Mouse (Mus musculus) c-Kit-negative CD71-positive TER-119-positive erythroid progenitor cells, embryonic 14.5 days (primary cell): ENCODE data around the gene Spns3.

Experiments used
- DNase-seq: peaks from one replicate; pipeline ENCODE4 v3.0.0-alpha.2; 2013; ENCODE audit warnings: low read depth, low spot score

The Spns3 gene

DNA sequence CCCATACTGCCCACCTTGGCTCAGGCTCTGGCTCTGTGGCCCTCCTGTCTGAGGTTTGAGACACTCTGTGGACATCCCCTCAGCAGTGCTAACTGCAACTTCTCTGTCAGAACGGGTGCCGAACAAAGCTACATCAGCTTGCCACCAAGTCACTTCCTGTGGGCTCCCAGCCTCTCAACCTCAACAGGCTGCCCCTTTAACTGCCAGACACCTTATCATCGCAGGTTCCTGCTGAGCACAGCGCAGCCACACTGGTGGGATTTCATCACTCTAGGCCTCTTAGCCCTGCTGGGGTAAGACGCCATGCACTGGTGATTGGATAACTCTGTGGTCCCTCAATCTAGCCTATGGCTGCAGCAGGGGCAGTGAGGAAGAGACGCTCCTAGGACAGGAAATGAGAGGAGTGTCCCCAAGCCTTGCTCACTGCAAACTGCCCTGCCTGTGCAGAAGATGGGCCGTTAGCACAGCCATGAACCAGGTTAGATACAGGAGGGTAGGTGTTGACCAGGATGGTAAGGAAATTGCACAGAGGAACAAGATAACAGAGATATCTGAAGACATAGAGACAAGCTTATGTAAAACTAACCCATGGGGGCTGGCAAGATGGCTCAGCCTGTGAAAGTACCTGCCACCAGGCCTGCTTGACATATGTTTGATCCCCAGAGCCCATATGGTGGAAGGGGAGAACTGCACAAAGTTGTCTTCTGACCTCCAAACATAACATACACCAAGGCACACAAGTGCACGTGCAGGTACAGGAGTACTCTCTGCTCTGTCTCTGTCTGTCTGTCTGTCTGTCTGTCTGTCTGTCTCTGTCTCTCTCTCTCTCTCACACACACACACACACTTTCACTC lies at the start of gene Spns3:
Gene Spns3, minus strand, starts transcription at position 373 of the 855 bp plus-strand sequence.
- no peak for DNase-seq

DNA sequence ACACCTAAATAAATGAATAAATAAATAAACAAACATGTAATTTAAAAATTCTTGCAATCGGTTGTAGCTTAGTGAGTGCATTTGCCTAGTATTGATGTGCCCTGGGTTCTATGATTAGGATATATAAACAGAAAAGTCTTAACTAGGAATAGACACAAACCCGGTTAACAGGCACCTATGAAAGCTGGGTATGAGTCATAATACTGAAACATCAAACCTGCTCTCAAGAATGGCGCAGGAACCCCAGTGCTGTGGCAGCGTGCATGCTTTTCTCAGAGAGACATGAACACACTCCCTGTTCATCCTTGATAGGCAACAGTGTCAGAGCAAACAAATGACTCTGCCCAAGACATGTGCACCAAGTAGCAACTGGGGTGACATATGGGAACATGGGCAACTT lies 47.5 kb upstream of the Spns3 start:
- DNase-seq: no peak

DNA sequence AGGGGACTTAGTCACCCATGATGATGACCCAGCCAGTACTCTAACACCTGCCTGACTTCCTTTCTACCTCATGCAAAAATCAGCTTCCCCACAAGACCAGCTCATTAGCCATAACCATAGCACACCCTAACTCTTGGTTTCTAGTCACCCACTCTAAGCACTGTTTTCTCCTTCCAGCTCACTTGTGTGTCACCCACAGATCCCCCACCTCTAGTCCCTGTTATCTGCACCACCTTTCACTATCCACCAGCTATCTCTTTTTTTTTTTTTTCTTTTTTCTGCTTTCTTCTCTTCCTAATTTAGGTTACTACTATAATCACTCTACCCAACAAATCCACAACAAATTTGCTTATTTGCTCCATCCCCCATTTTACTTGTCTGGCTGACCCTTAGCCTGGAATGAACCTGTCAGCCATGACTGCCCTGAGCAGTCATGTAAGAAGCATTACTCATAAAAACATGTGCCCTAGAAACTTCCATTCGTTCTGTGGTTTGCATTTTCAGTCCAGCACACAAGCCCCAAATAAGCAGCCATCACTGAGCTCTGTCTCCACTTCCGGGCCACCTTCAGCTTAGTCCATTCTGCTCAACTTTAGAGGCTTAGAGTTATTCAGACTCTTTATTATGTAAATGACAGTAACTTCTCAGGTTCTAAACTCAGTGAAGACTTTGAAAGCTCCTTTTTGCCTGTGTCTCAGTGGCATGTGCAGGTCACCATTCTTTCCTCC lies 44.9 kb upstream of the Spns3 start:
- DNase-seq: no peak

DNA sequence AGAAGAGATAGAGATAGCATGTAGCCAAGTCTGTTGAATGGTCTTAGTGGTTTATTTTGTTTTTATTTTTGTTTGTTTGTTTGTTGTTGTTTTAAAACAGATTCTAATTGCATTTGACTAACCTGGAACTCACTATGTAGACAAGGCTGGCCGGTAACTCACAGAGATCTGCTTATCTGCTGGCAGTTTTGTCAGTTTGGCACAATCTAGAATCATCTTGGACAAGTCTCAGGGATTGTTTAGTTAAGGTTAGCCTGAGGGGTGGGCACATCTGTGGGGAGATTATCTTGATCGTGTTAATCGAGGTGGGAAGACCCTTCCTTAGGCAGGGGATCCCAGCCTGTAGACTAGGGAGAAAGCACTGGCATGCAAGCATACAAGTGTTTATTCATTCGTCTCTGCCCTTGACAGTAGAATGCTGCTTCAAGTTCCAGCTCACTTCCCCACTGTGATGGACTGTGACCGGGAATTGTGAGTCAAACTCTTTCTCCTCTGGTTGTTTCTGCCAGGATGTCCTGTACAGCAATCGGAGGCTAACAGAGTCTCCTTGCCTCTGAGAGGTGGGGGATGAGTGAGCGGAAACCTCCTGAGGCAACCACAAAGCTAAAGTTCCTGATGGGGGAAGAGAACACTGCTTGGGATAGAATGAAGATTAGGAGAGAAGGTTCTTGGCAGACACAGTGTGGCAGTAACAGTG lies 37.4 kb upstream of the Spns3 start:
- no peak for DNase-seq

DNA sequence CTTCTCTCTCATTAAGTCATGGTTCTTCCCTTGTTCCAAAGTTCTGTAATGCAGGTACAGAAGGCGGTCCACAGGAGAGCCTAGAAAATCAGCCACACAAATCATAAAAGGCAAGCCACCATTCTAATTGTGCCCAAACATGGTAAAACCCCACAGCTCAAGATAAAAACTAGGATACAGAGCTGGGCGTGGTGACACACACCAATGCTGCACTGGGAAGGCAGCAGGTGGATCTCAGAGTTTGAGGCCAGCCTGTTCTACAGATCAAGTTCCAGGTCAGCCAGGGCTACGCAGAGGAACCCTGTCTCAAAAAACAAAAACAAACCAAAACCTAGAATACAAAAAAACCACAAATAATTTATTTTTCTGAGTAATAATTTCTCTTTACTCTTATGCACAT lies 36.3 kb upstream of the Spns3 start:
- DNase-seq: no peak

DNA sequence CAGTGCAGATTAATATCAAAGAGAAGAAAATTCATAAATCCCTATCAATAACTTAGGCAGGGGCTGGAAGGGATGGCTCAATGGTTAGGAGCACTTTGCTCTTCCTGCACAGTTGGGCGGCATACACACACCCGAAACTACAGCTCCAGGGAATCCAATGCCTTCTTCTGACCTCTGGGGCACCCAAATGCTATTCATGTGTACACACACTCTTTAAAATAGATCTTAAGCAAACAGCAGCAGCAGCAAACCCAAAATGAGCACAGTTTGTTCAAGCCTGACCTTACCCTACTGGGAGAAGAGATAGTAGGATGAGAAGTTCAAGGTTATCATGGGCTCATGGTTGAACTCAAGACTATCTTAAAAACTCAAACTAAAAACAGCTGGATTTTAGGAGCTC lies 32.8 kb upstream of the Spns3 start:
- no peak for DNase-seq

DNA sequence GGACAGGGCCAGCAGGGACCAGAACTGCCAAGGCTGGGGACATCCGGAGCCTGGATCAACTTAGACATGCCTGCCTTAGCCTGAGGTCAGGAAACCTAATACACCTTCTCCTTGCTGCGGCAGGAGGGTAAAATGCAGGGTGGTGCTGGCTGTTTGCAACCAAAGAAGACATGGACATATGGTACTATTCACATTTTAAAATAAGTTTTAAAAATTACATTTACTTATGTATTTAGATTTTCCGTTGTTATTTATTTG lies 32.1 kb upstream of the Spns3 start:
- no peak for DNase-seq

DNA sequence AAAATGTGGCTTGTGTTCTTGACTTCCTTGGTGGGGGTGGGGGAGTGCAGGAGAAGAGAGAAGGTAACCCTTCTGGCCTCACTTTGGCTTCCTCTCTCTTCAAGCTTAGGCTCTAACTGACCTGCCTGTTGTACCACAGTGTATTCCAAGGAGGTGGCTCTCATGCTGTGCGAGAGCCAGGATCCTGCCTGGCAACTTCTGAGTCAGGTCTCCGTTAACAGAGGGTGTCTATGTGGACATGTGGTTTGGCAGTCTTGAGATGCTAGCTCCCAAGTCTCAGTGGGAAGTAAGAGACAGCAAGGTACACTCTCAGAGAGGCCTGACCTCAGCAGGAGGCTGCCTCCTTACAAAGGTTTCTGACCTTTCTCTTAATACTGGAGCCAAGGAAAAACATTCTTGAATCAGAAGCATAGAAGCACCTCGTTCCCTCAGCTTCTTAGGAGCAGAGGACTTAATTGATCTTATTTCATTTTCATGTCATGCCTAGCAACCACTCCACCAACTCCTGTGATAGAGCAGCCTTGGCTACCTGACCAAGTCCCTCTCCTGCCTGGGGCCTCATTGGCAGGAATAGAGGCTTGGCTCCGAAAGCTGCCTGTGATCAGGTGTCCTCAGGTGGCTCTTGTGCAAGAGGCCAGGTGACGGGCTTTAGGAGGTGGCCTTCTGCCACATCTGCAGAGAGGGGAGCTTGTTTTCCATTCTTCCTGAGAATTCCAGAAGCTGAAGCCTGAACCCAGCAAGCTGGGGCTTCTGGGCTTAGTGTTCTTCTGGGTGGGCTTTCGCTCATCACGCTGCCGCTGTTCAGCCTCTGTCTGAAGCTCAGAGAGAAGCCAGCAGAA lies 31.5 kb upstream of the Spns3 start:
- no peak for DNase-seq

DNA sequence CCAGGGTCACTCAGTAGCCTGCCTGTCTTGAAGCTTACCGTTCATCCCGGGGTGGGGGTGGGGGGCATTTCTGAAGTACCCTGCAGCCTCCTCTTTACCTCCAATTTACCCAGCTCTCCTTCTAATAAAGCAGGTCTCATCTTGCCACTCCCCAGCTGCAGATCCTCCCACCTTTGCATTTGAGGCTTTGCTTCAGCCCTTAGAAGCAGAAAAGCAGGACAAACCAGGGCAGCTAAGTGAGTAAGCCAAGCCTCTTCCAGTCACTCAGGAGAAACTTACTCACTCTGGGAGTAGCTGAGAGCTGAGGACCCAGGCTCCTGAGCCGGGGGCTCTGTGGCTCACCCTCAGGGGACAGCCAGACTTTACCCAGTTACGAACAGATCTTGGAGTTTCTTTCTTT lies 28.2 kb upstream of the Spns3 start:
- DNase-seq: no peak

DNA sequence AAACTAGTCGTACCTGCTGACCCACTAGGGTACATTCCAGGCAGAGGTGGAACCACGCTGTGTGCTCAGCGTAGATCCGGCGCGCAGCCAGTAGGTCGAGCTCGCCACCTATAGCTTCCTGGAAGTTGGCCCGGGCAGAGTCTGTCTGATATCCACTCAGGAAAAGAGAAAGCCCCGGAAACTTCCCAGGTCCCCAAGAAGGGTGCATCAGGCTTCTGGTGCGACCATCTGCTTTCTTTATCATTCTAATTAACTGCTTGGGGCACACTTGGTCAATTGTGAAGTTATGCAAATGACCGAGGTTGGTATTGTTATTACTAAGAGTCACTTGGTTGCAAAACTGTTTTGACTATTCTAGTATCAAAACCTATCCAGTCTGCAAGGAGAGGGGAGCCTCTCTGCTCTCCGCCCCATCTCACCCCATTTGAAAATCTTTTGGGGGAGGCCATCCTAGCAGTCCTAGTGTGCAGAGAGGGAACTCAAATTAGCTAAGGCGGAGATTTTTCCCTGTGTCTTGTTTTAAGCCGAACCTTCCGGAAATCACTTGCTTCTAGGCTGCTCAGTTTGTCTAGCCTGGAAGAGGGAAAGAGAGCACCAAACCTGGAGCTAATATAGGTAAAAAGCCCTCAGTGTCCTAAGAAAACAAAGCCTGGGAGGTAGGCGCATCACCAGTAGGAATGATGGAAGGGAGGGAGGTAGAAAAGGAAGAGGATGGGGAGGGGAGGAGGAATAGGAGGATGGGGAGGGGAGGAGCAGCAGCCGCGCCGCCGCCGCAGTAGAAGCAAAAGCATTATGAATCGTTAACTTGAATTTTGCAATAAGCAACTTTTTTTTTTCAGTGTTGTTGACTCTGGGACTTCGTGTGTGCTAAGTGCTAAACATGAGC lies 26.4 kb upstream of the Spns3 start:
- no peak for DNase-seq

DNA sequence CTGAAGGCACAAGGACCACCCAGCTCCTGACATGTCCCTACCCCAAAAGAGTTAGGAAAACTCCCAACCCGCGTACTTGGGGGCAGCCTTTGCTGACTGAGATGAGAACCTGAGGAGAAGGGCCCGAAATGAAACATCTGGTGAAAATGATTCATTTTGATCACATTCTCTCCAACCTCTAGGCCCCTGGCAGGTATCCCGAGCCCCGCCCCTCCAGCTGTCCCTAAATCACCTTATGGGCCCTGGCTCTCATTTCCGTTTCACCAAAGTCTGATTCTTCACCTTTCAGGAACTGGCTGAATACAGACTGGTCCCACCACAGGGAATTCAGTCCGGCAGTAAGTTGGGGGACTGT lies 25.8 kb upstream of the Spns3 start:
- no peak for DNase-seq

DNA sequence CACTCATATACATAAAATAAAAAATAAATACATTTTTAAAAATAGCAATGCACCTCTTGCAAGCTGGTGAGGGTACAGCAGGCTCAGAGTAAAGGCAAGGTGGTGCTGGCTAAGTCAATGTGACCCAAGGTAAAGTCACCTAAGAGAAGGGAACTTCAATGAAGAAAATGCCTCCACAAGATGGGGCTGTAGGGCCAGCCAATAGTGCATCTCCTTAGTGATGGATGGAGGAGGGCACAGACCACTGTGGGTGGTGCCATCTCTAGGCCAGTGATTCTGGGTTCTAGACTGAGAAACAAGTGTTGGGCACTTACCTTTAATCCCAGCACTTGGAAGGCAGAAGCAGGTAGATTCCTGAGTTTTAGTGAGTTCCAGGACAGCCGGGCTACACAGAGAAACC lies 23.5 kb upstream of the Spns3 start:
- no peak for DNase-seq

DNA sequence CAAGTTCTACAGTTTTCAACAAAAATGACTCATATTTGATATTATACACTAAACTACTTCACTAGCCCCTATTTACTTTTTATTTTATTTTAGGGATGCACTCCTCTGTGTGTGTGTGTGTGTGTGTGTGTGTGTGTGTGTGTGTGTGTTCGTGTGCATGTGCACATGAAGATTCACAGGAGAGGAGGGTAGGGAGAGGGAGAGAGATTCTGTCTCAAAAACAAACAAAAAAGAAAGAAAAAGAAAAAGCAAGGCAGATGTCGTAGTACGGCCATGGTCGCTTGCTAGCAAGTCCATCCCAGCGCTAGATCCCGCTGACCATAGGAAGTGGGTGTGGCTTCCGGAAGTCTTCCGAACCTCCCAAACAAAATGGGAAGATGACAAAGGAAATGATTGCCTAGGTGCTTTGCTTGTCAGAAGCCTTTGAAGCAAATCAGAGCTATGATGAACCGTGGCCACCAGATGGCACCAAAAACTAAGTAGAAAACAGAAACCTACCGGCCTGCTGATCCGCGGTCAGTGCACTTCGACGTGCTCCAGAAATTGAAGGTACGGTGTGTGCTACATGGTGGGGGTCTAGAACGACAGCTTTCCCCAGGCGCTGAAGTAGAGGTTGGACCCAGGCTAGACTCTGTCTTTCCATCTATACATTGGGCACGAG lies 20.1 kb upstream of the Spns3 start:
- peak; percentile 57 for DNase-seq

DNA sequence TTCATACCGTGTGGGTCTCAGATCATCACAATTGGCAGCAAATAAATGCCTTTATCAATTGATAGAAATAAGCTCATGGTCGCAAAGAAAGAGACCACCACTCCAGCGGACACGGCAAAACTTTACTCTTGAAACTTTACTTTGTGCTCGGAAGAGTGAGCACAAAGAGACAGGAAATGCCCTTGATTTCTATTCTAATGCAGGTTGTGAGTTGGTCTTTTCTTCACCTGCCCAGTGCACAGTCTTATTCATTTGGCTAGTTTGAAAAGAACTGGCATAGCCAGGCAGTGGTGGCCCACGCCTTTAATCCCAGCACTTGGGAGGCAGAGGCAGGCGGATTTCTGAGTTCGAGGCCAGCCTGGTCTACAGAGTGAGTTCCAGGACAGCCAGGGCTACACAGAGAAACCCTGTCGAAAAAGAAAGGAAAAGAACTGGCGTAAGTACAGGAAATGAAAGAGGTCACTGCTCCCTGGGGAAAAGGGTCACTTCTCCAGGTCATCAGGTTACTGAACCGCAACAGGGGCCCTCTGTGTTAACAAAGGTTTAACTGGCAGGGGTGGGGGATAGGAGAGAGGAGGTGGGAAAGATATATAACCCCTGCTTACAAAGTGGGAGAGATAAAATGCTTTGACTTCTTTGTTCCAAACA lies 19.5 kb upstream of the Spns3 start:
- no peak for DNase-seq

DNA sequence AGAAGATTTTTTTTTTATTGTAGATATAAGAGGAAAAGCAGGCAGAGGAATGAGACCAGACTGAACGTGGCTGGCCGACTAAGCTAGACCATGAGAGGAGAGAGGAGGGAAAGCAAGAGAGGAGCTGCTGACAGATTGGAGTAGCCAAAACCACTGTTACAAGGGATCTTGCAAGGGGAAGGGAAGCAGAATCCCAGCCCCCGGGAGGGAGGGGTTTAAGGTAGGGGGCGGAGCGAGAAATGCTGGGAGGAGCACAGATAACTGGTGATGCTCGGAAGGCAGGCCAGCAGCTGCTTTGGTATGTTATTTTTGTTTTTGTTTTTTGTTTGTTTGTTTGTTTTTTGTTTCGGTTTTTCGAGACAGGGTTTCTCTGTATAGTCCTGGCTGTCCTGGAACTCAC lies 18.7 kb upstream of the Spns3 start:
- DNase-seq: no peak

DNA sequence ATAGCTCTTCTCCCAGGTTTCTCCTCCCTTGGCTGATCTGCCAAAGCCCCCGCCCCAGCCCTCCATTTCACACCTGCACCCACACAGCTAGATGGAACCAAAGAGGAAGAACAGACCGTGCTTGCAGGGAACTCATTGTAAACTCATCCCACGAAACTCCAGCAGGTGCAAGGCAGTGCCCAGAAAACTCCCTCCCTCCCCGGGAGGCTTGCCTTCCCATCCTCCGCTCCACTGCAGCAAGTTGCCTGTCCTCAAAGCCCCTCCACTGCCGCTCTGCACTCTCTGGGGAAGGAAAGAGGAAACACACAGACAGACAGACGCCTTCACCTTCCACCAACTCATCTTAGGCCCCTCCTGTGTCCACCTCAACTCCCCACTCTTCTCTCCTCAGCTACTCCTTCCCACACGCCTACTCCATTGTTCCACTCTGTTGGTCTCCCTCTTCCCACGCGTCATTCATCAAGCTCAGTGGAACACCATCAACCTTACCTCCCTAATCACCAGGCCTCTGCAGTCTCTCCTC lies 16.6 kb upstream of the Spns3 start:
- DNase-seq: no peak

DNA sequence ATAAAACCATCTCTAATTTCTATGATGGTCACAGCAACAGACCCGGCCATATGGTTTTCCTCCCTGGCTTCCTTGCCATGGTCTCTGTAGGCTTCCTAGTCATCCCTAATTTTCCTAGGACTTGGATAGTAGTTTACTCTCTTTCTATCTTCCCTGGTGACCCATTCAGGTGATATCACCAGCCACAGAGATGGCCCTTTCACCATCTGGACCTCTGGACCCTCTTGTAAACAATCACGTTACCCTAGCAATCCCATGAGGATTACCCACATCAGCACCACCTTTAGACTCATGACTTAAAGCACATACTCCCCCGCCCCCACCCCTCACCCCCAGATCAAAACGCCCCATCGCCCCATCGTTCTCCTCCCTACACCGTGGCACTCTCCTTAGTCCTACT lies 16.0 kb upstream of the Spns3 start:
- DNase-seq: no peak

DNA sequence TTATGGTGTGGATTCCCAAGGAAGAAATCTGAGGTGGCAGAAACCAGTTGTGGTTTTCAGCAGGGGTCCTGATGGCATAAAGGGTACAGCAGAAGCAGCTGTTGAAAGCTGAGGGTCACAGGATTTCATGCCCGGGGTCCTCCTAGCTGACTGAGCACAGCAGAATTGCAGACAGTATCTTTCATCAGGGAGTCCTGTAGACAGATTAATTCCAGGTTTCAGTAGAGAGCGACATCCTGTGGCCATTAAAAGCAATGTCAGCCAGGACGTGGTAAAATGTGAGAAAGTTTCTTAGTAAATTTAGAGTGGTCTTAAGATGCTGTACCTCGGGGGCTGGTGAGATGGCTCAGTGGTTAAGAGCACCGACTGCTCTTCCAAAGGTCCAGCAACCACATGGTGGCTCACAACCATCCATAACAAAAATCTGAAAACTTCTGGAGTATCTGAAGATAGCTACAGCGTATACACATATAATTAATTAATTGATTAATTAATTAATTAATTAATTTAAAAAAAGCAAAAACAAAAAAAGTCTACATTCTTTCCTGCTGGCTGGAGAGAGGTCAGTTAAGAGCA lies 14.0 kb upstream of the Spns3 start:
- no peak for DNase-seq

DNA sequence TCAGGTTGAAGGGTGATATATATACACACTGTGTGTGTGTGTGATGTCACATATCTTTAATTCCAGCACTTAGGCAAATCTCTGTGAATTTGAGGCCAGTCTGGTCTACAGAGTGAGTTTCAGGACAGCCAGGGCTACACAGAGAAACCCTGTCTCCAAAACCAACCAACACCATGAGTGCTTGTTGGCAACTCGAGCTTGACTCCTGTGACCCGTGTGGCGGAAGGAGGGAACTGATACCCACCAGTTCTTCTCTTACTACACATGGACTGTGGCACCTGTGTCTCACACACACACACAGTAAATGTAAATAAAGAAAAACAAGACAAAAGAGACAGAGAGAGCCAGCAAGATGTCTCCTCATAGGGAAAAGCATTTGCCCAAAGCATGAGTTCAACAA lies 10.4 kb upstream of the Spns3 start:
- no peak for DNase-seq
